Mouse (Mus musculus): ENCODE results near the gene Slc29a2.

The Slc29a2 gene

GRCm38 (mm10) chr19:5058801-5059771, 35.4 kb downstream of the Slc29a2 start:
- no peak for DNase-seq (ENCODE audit: low spot score in 2 of 2)

DNA sequence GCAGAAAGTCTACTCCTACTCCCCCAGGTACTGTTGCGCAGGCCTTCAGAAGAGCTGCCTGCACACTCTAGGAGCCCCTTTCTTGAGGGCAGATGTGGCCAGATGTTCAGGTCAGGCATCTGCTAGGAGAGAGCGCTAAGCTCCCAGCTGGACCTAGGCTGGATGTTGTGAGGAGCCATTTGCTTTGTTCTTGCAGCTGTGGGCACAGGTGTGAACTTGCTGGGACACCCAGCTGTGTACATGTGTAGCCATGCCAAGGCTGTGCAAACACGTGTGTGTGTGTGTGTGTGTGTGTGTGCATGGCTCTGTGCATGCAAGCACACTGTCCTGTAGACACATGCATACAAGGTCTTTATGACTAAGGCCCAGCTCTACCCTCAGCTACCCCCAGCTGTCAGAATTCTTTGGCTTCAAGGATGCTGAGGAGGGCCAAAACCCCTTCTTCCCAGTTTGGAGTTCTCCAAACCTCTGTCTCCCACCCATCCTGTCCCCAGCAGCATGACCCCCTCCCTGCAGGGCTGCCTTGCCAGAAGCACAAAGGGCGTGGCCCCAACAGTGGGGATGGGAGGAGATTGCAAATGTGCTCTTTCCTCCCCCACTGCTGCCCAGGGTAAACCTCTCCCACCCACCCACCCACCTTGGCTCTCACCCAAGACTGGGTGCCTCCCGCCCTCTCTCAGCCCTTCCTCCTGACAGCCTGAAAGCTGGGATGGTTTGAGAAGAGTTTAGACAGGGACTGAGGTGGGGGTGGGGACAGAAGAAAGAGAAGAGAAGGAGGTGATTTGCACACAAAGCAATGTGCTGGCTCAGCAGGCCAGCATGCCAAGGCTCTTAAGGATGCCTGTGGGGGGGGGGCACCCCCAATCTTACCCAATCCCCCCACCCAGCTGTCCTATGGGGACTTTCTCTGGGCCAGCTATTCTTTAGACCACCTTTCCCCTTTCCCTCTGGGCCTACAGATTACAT, 37.0 kb downstream of the Slc29a2 start:
- no peak for DNase-seq (ENCODE audit: low spot score in 2 of 2)

- no peak for DNase-seq (ENCODE audit: low spot score in 2 of 2)
Observed at GRCm38 (mm10) chr19:5062041-5062440, 38.4 kb downstream of the Slc29a2 start.

DNA sequence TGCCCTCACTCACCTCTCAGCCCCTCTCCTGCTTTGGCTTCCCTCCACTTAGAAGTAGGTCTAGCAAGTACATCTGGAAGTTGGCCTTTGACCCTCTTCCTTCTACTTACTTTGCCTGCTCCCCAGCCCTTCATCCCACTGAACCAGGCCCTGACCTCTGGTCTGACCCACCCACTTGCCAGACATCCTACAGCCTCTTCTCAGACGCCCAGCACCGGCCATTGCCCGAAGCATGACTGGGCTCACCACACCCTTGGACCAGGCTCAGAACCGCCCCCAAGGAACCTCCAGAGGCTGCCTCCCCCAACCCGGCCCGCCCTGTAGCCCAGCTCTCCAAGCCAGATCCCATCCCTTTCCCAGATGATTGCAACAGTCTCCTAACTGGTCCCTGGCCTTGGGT, 38.8 kb downstream of the Slc29a2 start:
- DNase-seq (ENCODE audit: low spot score in 2 of 2), result peak in 1 of 2 experiments; percentile 71

GRCm38 (mm10) chr19:5065104-5065503, 41.4 kb downstream of the Slc29a2 start:
- DNase-seq (ENCODE audit: low spot score in 2 of 2), result peak in 1 of 2 experiments; percentile 64

DNA sequence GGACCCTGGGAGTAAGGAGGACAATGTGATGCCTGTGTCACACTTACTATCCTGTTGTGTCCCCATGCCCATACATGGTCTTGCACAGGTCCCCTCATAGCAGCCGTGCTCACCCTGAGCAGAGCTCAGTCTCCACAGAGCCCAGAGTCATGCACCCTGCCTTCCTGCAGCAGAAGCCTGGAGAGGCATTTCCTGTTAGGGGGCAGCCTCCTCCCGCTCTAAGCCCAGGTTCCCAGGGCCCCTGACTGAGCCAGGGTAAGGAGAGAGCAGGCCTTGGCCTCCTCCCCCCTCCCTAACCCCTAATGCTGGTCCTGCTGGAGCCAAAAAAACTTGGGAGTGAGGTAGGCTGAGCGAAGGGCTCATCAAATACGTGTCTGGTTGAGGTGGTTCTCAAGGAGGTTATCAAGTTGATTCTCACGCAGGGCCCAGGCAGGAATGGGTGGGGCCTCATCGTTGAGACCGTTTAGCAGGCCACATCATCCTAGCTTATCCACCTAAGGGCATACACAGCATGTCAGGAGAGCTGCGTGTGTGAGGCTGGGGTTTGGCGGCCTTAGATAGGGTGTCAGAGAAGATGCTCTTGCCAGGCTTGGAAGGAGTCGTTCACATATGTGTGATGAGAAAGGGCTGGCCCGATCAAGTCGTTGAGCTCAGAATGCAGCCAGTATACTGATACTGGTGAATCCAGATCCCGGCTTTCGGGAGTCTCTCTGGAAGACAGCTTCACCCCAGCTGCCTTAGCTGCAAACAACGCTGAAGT, 43.6 kb downstream of the Slc29a2 start:
- DNase-seq (ENCODE audit: low spot score in 2 of 2), result no peak

GRCm38 (mm10) chr19:5067867-5068569, 44.4 kb downstream of the Slc29a2 start, which contains the start of gene Cd248:
Cd248 (plus strand) TSS chr19:5068078.
- DNase-seq (ENCODE audit: low spot score in 2 of 2), result peak in 1 of 2 experiments; percentile 55

DNA sequence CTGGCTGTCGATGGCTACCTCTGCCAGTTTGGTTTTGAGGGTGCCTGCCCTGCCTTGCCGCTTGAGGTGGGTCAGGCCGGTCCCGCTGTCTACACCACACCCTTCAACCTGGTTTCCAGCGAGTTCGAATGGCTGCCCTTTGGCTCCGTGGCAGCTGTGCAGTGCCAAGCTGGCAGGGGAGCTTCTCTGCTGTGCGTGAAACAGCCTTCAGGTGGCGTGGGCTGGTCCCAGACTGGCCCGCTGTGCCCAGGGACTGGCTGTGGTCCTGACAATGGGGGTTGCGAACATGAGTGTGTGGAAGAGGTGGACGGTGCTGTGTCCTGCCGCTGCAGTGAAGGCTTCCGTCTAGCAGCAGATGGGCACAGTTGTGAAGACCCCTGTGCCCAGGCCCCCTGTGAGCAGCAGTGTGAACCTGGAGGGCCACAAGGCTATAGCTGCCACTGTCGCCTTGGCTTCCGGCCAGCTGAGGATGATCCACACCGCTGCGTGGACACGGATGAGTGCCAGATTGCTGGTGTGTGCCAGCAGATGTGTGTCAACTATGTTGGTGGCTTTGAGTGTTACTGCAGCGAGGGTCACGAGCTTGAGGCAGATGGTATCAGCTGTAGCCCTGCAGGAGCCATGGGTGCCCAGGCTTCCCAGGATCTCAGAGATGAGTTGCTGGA, 45.0 kb downstream of the Slc29a2 start:
- no peak for DNase-seq (ENCODE audit: low spot score in 2 of 2)

GRCm38 (mm10) chr19:5069486-5069885, 45.8 kb downstream of the Slc29a2 start:
- DNase-seq (ENCODE audit: low spot score in 2 of 2), result no peak

- no peak for DNase-seq (ENCODE audit: low spot score in 2 of 2)
Observed at GRCm38 (mm10) chr19:5069978-5070377, 46.3 kb downstream of the Slc29a2 start.

DNA sequence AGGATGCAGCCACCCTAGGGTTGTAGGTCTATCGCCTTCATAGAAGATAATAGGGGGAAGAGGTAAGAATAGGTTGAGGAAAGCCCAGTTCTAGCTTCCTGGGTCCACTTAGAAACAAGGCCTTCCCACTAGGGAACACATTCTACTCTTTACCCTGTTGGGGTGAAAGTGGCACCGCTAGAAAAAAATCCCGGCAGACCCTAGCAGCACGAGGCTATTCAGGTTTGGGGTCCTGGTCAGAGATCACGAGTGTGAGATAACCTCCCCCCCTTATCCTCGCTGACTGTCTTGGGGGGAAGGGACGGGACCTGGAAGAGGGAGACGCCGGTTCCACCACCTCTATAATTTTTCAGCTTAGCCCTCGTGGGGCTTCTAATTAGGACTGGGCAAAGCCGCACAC, 47.4 kb downstream of the Slc29a2 start:
- no peak for DNase-seq (ENCODE audit: low spot score in 2 of 2)

DNA sequence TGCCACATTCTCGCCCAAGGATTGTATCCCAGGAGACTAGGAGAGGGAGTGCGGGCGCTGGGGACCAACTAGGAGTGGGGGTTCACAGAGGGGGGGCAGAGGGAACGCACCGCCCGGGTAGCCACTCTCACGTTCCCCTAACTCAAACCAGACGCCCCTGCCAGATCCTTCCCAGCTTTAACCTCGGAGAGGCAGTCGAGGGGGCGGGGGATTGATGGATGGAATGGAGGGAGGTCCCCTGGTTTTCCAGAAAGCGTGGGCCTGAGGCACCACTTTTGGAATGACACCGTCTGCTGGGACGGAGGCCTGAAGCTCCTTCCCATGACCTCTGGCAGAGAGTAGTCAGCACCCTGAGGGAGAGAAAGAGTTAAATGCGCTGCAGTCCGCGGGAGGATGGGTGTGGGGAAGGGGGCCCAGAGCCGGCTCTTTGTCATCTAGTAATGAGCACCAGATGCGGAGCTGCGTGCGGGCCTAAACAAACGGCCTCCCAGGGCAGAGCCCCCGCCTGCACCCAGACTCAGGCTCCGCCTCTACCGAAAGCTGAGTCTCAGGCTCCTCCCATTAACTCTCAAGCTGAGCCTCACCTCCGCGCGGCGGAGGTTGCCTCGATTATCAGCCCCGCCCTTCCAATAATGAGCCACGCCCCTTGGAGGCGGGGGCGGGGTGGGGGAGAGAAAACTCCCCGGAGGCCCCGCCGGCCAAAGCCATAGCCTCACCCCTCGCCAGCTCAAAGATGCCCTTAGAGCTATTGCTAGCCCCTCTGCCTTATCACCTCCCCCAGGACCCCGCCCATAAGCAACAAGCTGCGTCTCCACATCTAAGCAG, 48.1 kb downstream of the Slc29a2 start:
- peak; percentile 81 to 88 for DNase-seq (ENCODE audit: low spot score in 2 of 2)

DNA sequence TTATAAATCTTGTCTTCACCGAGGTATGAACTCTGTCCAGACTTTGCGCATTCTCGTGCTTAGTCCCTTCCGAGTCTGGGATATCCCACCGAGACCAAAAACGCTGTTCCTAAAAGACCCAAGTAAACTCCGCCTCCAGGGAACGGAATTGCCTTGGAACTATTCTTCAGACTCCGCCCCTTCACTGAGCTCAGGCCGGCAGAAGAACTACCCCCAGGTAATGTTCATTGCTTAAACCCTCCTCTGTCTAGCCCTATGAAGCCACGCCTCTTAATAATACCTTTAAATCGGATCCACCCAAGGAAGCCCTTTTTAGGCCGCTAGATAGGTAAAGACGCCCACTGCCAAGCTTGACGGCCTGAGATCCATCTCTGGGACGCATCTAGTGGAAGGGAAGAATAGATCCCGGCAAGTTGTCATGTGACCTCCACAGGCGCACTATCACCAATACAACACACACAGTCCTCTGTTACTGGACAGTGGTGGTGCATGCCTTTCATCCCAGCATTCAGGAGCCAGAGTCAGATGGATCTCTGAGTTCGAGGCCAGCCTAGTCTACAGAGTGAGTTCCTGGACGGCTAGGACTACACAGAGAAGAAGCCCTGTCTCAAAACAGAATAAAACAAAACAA, 48.8 kb downstream of the Slc29a2 start:
- no peak for DNase-seq (ENCODE audit: low spot score in 2 of 2)

- peak in 1 of 2 experiments; percentile 45 for DNase-seq (ENCODE audit: low spot score in 2 of 2)
Observed at GRCm38 (mm10) chr19:5073028-5073427, 49.4 kb downstream of the Slc29a2 start.

GRCm38 (mm10) chr19:5073518-5073917, 49.9 kb downstream of the Slc29a2 start:
- DNase-seq (ENCODE audit: low spot score in 2 of 2), result no peak

- DNase-seq (ENCODE audit: low spot score in 2 of 2), result no peak
Observed at GRCm38 (mm10) chr19:5079279-5079678, 55.6 kb downstream of the Slc29a2 start.

Data from urinary bladder, adult 18-20 months (tissue).